Mouse (Mus musculus) lung, postnatal 14 days (tissue): ENCODE measurements around the gene Inava.
A peak's percentile ranks its signal among the peaks of the same experiment; 100 is the strongest.

Source experiments
- DNase-seq: peaks from one replicate; pipeline ENCODE4 v3.0.0; 2021

The Inava gene

GRCm38 (mm10) chr1:136233892-136234594 is at the start of gene Inava:
Gene Inava (minus strand): TSS chr1:136234264.
- DNase-seq, result peak; percentile 24

GRCm38 (mm10) chr1:136277366-136277765 is 43.3 kb upstream of the Inava start:
- DNase-seq, result no peak

- DNase-seq, result no peak
These were observed 34.2 kb upstream of the Inava start for GRCm38 (mm10) chr1:136268224-136268623.

GRCm38 (mm10) chr1:136266127-136266526 is 32.1 kb upstream of the Inava start:
- no peak for DNase-seq

- no peak for DNase-seq
These were observed 29.3 kb upstream of the Inava start for GRCm38 (mm10) chr1:136263355-136263754.

- no peak for DNase-seq
These were observed 26.7 kb upstream of the Inava start, which contains the start of gene Gpr25 for GRCm38 (mm10) chr1:136260635-136261238. Gene Gpr25 (minus strand): TSS chr1:136260873.

- DNase-seq, result peak; percentile 44
These were observed 26.0 kb upstream of the Inava start for GRCm38 (mm10) chr1:136259893-136260634.

GRCm38 (mm10) chr1:136259543-136259892 is 25.5 kb upstream of the Inava start:
- DNase-seq, result no peak

- no peak for DNase-seq
These were observed 24.4 kb upstream of the Inava start for GRCm38 (mm10) chr1:136258495-136258894.

- DNase-seq, result no peak
These were observed 21.6 kb upstream of the Inava start for GRCm38 (mm10) chr1:136255657-136256056.

- no peak for DNase-seq
These were observed 21.1 kb upstream of the Inava start for GRCm38 (mm10) chr1:136255174-136255573.

GRCm38 (mm10) chr1:136254503-136255065 is 20.5 kb upstream of the Inava start:
- no peak for DNase-seq

- no peak for DNase-seq
These were observed 19.4 kb upstream of the Inava start for GRCm38 (mm10) chr1:136253472-136253871.

GRCm38 (mm10) chr1:136249662-136250061 is 15.6 kb upstream of the Inava start:
- no peak for DNase-seq

- DNase-seq, result no peak
These were observed 13.3 kb upstream of the Inava start for GRCm38 (mm10) chr1:136247393-136247792.

GRCm38 (mm10) chr1:136244469-136244868 is 10.4 kb upstream of the Inava start:
- no peak for DNase-seq

- no peak for DNase-seq
These were observed 7.7 kb upstream of the Inava start for GRCm38 (mm10) chr1:136241801-136242200.

GRCm38 (mm10) chr1:136238495-136238894 is 4.4 kb upstream of the Inava start:
- DNase-seq, result no peak

- DNase-seq, result no peak
These were observed 580 bp upstream of the Inava start for GRCm38 (mm10) chr1:136234595-136235092.

GRCm38 (mm10) chr1:136232986-136233790 is 876 bp downstream of the Inava start:
- no peak for DNase-seq

GRCm38 (mm10) chr1:136232285-136232926 is 1.7 kb downstream of the Inava start:
- no peak for DNase-seq

- no peak for DNase-seq
These were observed 2.5 kb downstream of the Inava start for GRCm38 (mm10) chr1:136231596-136231995.
